Mouse (Mus musculus) central nervous system, embryonic 14 days (tissue): ENCODE results near the gene Gsdme. TPM values are rescaled to one million over a fixed set of nuclear protein-coding genes. Genes with fewer than 3 reads are reported as not detected.

Experiments used
- polyA plus RNA-seq: library from polyadenylated mRNA; depleted of rRNA; stranded (reverse); fragments of >200 nt; gene quantifications from 2 replicates; pipeline ENCODE4 v1.2.3, GENCODE M21; 2012; rRNA removed

The Gsdme gene
- polyA plus RNA-seq = 19.1 and 19.9 TPM in 2 replicates

GRCm38 (mm10) chr6:50263670-50264069 is at the start of gene Gsdme:
TSS of gene Gsdme (minus strand) at chr6:50263862.

Other genes with a start within 250 kb of the Gsdme start
- gene Mpp6, start 153.6 kb downstream of the Gsdme start, polyA plus RNA-seq = 29.4 TPM in 2 replicates
- 7.4 and 10.7 TPM in 2 replicates for gene Osbpl3, start 192.3 kb upstream of the Gsdme start, polyA plus RNA-seq